Mouse (Mus musculus) liver, embryonic 12.5 days (tissue): ENCODE measurements around the gene Art3. TPM values are rescaled to one million over a fixed set of nuclear protein-coding genes. Genes with fewer than 3 reads are reported as not detected.

Experiments
- ATAC-seq: fragments of 200-750 bp; cut with Nextera tagmentation; 2 replicates; pipeline ENCODE4 v1.8.0; 2017; ENCODE audit warnings: moderate number of reproducible peaks, mild to moderate bottlenecking, moderate library complexity
- H3K27ac ChIP-seq: fragments of 300-500 bp; sonication (generic); 2 replicates; pipeline ENCODE4 v1.5.1; 2016; ENCODE audit warnings: mild to moderate bottlenecking
- H3K27me3 ChIP-seq: fragments of 300-500 bp; sonication (generic); replicated peaks from 2 replicates; pipeline ENCODE4 v1.6.1; 2016; ENCODE audit warnings: mild to moderate bottlenecking, moderate library complexity
- H3K36me3 ChIP-seq: fragments of 300-500 bp; sonication (generic); 2 replicates; pipeline ENCODE4 v1.6.1; 2016; ENCODE audit warnings: mild to moderate bottlenecking, moderate library complexity
- H3K4me1 ChIP-seq: fragments of 300-500 bp; sonication (generic); 2 replicates; pipeline ENCODE4 v1.6.1; 2016
- H3K4me2 ChIP-seq: fragments of 300-500 bp; sonication (generic); 2 replicates; pipeline ENCODE4 v1.6.1; 2016; ENCODE audit warnings: mild to moderate bottlenecking, moderate library complexity
- H3K4me3 ChIP-seq: fragments of 300-500 bp; sonication (generic); 2 replicates; pipeline ENCODE4 v1.5.1; 2016; ENCODE audit warnings: mild to moderate bottlenecking, moderate library complexity
- H3K9ac ChIP-seq: fragments of 300-500 bp; sonication (generic); 2 replicates; pipeline ENCODE4 v1.6.1; 2016; ENCODE audit warnings: mild to moderate bottlenecking, moderate library complexity
- H3K9me3 ChIP-seq: fragments of 300-500 bp; sonication (generic); replicated peaks from 2 replicates; pipeline ENCODE4 v1.6.1; 2016; ENCODE audit warnings: mild to moderate bottlenecking, moderate library complexity
- WGBS: fragments of 180-500 bp; shearing (Covaris S2); methylation state at CpG from one replicate; pipeline ENCODE4 v1.1.7; 2016; ENCODE audit not compliant: insufficient replicate concordance; 5-methylcytosine and 5-hydroxymethylcytosine counted together
- polyA plus RNA-seq: library from polyadenylated mRNA; unstranded; fragments of >200 nt; fragmentation: Nextera tagmentation; extraction: Ambion mirVana; gene quantifications from 2 replicates; pipeline ENCODE4 v1.2.1, GENCODE M21; 2016

Gene Art3
- polyA plus RNA-seq, 1 experiment from 2014 or later, result 1.0 TPM

- no peaks in the 10 kb centered on the region for H3K27me3 ChIP-seq
- H3K9ac ChIP-seq, result peak overlapping the region; percentile 90
- peak overlapping the region; percentile 92 for H3K27ac ChIP-seq
- ATAC-seq, result peak; percentile 78
- H3K4me2 ChIP-seq, result peak overlapping the region; percentile 85
- peak overlapping the region; percentile 79 for H3K4me3 ChIP-seq
- peaks cover 36% of the 10 kb centered on the region for H3K4me1 ChIP-seq
- peaks cover 11% of the 10 kb centered on the region for H3K36me3 ChIP-seq
- no peaks in the 10 kb centered on the region for H3K9me3 ChIP-seq
- WGBS, result under 1% methylated on average over 38 of the region's 39 CpGs
Observed at GRCm38 (mm10) chr5:92434571-92434985, 103.0 kb downstream of the Art3 start.

- Histone ChIP-seq H3K4me3 (peak within 1 kb of the TSS; percentile 79), H3K27ac (peak within 1 kb of the TSS; percentile 92), H3K4me1 (peaks cover 36% of the 10 kb centered on the region), H3K9ac (peak within 1 kb of the TSS; percentile 90), H3K4me2 (peak within 1 kb of the TSS; percentile 85), H3K36me3 (peaks cover 9% of the 10 kb centered on the region), H3K27me3 (no peaks in the 10 kb centered on the region), H3K9me3 (no peaks in the 10 kb centered on the region)
- under 1% methylated on average over 34 of the region's 34 CpGs for WGBS
- peak; percentile 98 for ATAC-seq
Observed at GRCm38 (mm10) chr5:92435025-92435584, 103.5 kb downstream of the Art3 start, which contains the start of gene Nup54. Gene Nup54, minus strand, starts transcription at chr5:92435219.

GRCm38 (mm10) chr5:92438540-92438939 is 106.9 kb downstream of the Art3 start:
- peak overlapping the region; percentile 11; the same call in 1 of the 2 replicates for H3K4me2 ChIP-seq
- no peak overlapping the region for H3K4me3 ChIP-seq
- peak overlapping the region; percentile 53 for H3K27ac ChIP-seq
- no peaks in the 10 kb centered on the region for H3K9me3 ChIP-seq
- no peaks in the 10 kb centered on the region for H3K27me3 ChIP-seq
- no peaks in the 10 kb centered on the region for H3K36me3 ChIP-seq
- peaks cover 57% of the 10 kb centered on the region for H3K4me1 ChIP-seq
- 43% methylated on average over 8 of the region's 8 CpGs for WGBS
- no peak overlapping the region; the same call in 1 of the 2 replicates for H3K9ac ChIP-seq
- no peak for ATAC-seq

GRCm38 (mm10) chr5:92441494-92441893 is 109.9 kb downstream of the Art3 start:
- WGBS, result 54% methylated on average over 5 of the region's 5 CpGs
- ATAC-seq, result no peak
- 0 out of 2 replicates have a peak overlapping the region, but pooled peaks have one; percentile 22 for H3K9ac ChIP-seq
- H3K27me3 ChIP-seq, result no peaks in the 10 kb centered on the region
- peaks cover 44% of the 10 kb centered on the region for H3K4me1 ChIP-seq
- H3K27ac ChIP-seq, result no peak overlapping the region
- H3K4me2 ChIP-seq, result no peak overlapping the region
- no peak overlapping the region for H3K4me3 ChIP-seq
- no peaks in the 10 kb centered on the region for H3K9me3 ChIP-seq
- H3K36me3 ChIP-seq, result 0 out of 2 replicates have a peak, but pooled peaks cover 5% of the 10 kb centered on the region

GRCm38 (mm10) chr5:92442914-92443313 is 111.3 kb downstream of the Art3 start:
- Histone ChIP-seq H3K9ac (no peak overlapping the region), H3K27ac (0 out of 2 replicates have a peak overlapping the region, but pooled peaks have one; percentile 4), H3K4me1 (peaks cover 42% of the 10 kb centered on the region), H3K4me2 (peak overlapping the region; percentile 2; the same call in 1 of the 2 replicates), H3K36me3 (peaks cover 18% of the 10 kb centered on the region), H3K27me3 (no peaks in the 10 kb centered on the region), H3K4me3 (no peak overlapping the region), H3K9me3 (no peaks in the 10 kb centered on the region)
- no peak for ATAC-seq
- WGBS, result 24% methylated on average over 7 of the region's 7 CpGs

- peaks cover 28% of the 10 kb centered on the region for H3K4me1 ChIP-seq
- no peak for ATAC-seq
- 77% methylated on average over 2 of the region's 2 CpGs for WGBS
Observed at GRCm38 (mm10) chr5:92445016-92445415, 113.4 kb downstream of the Art3 start.

GRCm38 (mm10) chr5:92446736-92447135 is 115.1 kb downstream of the Art3 start:
- no peak overlapping the region for H3K27ac ChIP-seq
- H3K4me3 ChIP-seq, result no peak overlapping the region
- no peak overlapping the region for H3K4me2 ChIP-seq
- peaks cover 15% of the 10 kb centered on the region for H3K4me1 ChIP-seq
- H3K9ac ChIP-seq, result no peak overlapping the region
- H3K9me3 ChIP-seq, result no peaks in the 10 kb centered on the region
- no peaks in the 10 kb centered on the region for H3K27me3 ChIP-seq
- no peak for ATAC-seq
- H3K36me3 ChIP-seq, result peaks cover 43% of the 10 kb centered on the region
- WGBS, result 72% methylated on average over 5 of the region's 5 CpGs

More at GRCm38 (mm10) chr5:92445016-92445415, 113.4 kb downstream of the Art3 start:
- no peak overlapping the region for H3K4me2 ChIP-seq
- H3K27me3 ChIP-seq, result no peaks in the 10 kb centered on the region
- H3K4me3 ChIP-seq, result no peak overlapping the region
- peaks cover 29% of the 10 kb centered on the region for H3K36me3 ChIP-seq
- H3K9ac ChIP-seq, result no peak overlapping the region
- H3K9me3 ChIP-seq, result no peaks in the 10 kb centered on the region
- no peak overlapping the region for H3K27ac ChIP-seq

GRCm38 (mm10) chr5:92452876-92453275 is 121.2 kb downstream of the Art3 start:
- Histone ChIP-seq H3K27ac (no peak overlapping the region), H3K4me2 (no peak overlapping the region), H3K9me3 (no peaks in the 10 kb centered on the region), H3K9ac (no peak overlapping the region), H3K4me3 (no peak overlapping the region), H3K36me3 (peaks cover 42% of the 10 kb centered on the region), H3K27me3 (no peaks in the 10 kb centered on the region), H3K4me1 (peaks cover 10% of the 10 kb centered on the region)
- WGBS, result 82% methylated on average over 5 of the region's 5 CpGs
- ATAC-seq, result no peak

GRCm38 (mm10) chr5:92457410-92457809 is 125.8 kb downstream of the Art3 start:
- peaks cover 13% of the 10 kb centered on the region for H3K4me1 ChIP-seq
- ATAC-seq, result peak; percentile 73
- no peak overlapping the region for H3K27ac ChIP-seq
- 26% methylated on average over 2 of the region's 2 CpGs for WGBS
- H3K36me3 ChIP-seq, result peaks cover 23% of the 10 kb centered on the region
- H3K9ac ChIP-seq, result no peak overlapping the region
- H3K9me3 ChIP-seq, result no peaks in the 10 kb centered on the region
- H3K4me2 ChIP-seq, result no peak overlapping the region
- no peaks in the 10 kb centered on the region for H3K27me3 ChIP-seq
- H3K4me3 ChIP-seq, result no peak overlapping the region

- Histone ChIP-seq H3K4me2 (no peak overlapping the region), H3K4me1 (peaks cover 13% of the 10 kb centered on the region), H3K4me3 (no peak overlapping the region), H3K9ac (no peak overlapping the region), H3K9me3 (no peaks in the 10 kb centered on the region), H3K36me3 (peaks cover 22% of the 10 kb centered on the region), H3K27me3 (no peaks in the 10 kb centered on the region), H3K27ac (no peak overlapping the region)
- 58% methylated on average over 5 of the region's 5 CpGs for WGBS
- ATAC-seq, result no peak
Observed at GRCm38 (mm10) chr5:92458726-92459125, 127.1 kb downstream of the Art3 start.

- Histone ChIP-seq H3K27ac (no peak overlapping the region), H3K27me3 (no peaks in the 10 kb centered on the region), H3K9me3 (no peaks in the 10 kb centered on the region), H3K9ac (no peak overlapping the region), H3K4me1 (peaks cover 13% of the 10 kb centered on the region), H3K4me2 (no peak overlapping the region), H3K36me3 (peaks cover 15% of the 10 kb centered on the region), H3K4me3 (no peak overlapping the region)
- no peak for ATAC-seq
- WGBS, result 36% methylated on average over 5 of the region's 5 CpGs
Observed at GRCm38 (mm10) chr5:92461321-92461720, 129.7 kb downstream of the Art3 start.
